In the genomic region with DNA sequence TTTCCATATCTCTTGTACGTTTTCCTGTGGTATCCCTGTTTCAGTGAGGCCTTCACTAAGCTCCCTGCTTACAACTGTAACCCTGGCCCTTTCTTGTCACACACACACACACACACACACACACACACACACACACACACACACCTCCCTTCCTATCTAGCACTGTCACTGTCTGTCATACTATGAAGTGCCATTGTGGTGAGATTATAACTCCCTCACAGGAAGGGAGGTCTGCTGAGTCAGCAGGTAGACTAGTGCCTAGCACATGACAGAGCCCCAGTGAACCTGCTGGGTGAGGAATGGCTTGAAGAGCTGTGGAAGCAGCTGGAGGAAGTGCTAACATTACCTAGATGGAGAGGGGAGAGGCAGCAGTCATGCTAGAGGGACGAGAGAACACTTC, we compare ENCODE assay signal across 8 mouse cellular contexts. TPM values are rescaled to one million over a fixed set of nuclear protein-coding genes. Genes with fewer than 3 reads are reported as not detected.
A peak's percentile ranks its signal among the peaks of the same experiment; 100 is the strongest.
DNase-seq lines count a peak whose midpoint lies in the region; ATAC-seq lines count a peak whose summit lies in the region.

No protein-coding gene starts in this region.

- H3K4me3 ChIP-seq in heart, embryonic 14.5 days (ENCODE audit: control insufficient read depth in 1 of 2, insufficient read depth in 1 of 2, low read depth in 1 of 2, low read length in 2 of 2): no peak overlapping the region
- H3K4me3 ChIP-seq in embryonic facial prominence, embryonic 14.5 days (ENCODE audit: low read depth, low read length): no peak overlapping the region

- no peak overlapping the region for H3K9ac ChIP-seq in heart, embryonic 14.5 days (ENCODE audit: low read length)
- no peak overlapping the region for H3K9ac ChIP-seq in embryonic facial prominence, embryonic 14.5 days (ENCODE audit: low read depth, low read length)

- no peaks in the 10 kb centered on the region for H3K36me3 ChIP-seq in heart, embryonic 14.5 days (ENCODE audit: control insufficient read depth, insufficient read depth, low read length)
- H3K36me3 ChIP-seq in embryonic facial prominence, embryonic 14.5 days (ENCODE audit: control insufficient read depth, insufficient read depth, low read length): no peaks in the 10 kb centered on the region

- no peak for DNase-seq in heart, postnatal 4 days
- peak; percentile 94 for DNase-seq in 416B (ENCODE audit: low read depth)
- peak; percentile 45 for DNase-seq in embryonic facial prominence, embryonic 14.5 days (ENCODE audit: low spot score)
- DNase-seq in frontal cortex, postnatal 14 days (ENCODE audit: low spot score in 2 of 2): no peak
- no peak for DNase-seq in right cerebral cortex, adult 18-20 months
- no peak for DNase-seq in cerebellum, postnatal 25 days

- no peak overlapping the region for H3K4me2 ChIP-seq in heart, embryonic 14.5 days (ENCODE audit: low read length)
- H3K4me2 ChIP-seq in embryonic facial prominence, embryonic 14.5 days (ENCODE audit: low read depth, low read length): no peak overlapping the region

- peaks cover 0 to 2% of the 10 kb centered on the region in 2 experiments; a peak in 2 of 4 replicates for H3K4me1 ChIP-seq in heart, embryonic 14.5 days (ENCODE audit: control insufficient read depth in 2 of 2, insufficient read depth in 2 of 2, low read length in 2 of 2)
- no peaks in the 10 kb centered on the region for H3K4me1 ChIP-seq in embryonic facial prominence, embryonic 14.5 days (ENCODE audit: control insufficient read depth, insufficient read depth, low read length)

- no peaks in the 10 kb centered on the region for H3K9me3 ChIP-seq in heart, embryonic 14.5 days (ENCODE audit: control insufficient read depth, low read length)
- H3K9me3 ChIP-seq in embryonic facial prominence, embryonic 14.5 days (ENCODE audit: control insufficient read depth, low read length): no peaks in the 10 kb centered on the region

- 23% methylated on average over 2 of the region's 2 CpGs for WGBS in heart, embryonic 14.5 days
- 37% methylated on average over 2 of the region's 2 CpGs for WGBS in embryonic facial prominence, embryonic 14.5 days

- H3K27ac ChIP-seq in heart, embryonic 14.5 days (replicated peaks in 1 of 2; ENCODE audit: control insufficient read depth in 1 of 2, insufficient read depth in 1 of 2, low read depth in 2 of 2, low read length in 2 of 2): no peak overlapping the region
- H3K27ac ChIP-seq in embryonic facial prominence, embryonic 14.5 days (replicated peaks; ENCODE audit: low read depth, low read length): no peak overlapping the region

- H3K27me3 ChIP-seq in heart, embryonic 14.5 days (ENCODE audit: control insufficient read depth, insufficient read depth, low read length): no peaks in the 10 kb centered on the region
- H3K27me3 ChIP-seq in embryonic facial prominence, embryonic 14.5 days (replicated peaks; ENCODE audit: control insufficient read depth, insufficient read depth, low read length): no peaks in the 10 kb centered on the region

- ATAC-seq in heart, embryonic 14.5 days (ENCODE audit: insufficient number of reproducible peaks, insufficient read depth, low FRiP score, low read depth): peak; percentile 62; the same call in 1 of the 2 replicates
- peak; percentile 50 for ATAC-seq in embryonic facial prominence, embryonic 14.5 days (ENCODE audit: low read depth)
- ATAC-seq in megakaryocyte-erythroid progenitor cell, adult 5-6 weeks (replicated peaks; ENCODE audit: low FRiP score, low TSS enrichment, poor library complexity, severe bottlenecking): peak; percentile 93

RNA-seq across cellular contexts. Expression of a gene that starts 9.3 kb away (rescaled TPM):
- 18.9 and 20.5 TPM in 2 replicates for polyA plus RNA-seq in heart, embryonic 14.5 days (2014; fragmentation: Nextera tagmentation; extraction: Ambion mirVana)
- 10 to 100 TPM; 15.0 to 16.5 TPM for total RNA-seq in heart, postnatal 4 days (2021)
- polyA plus RNA-seq in embryonic facial prominence, embryonic 14.5 days (2014; fragmentation: Nextera tagmentation; extraction: Ambion mirVana): 4.1 and 4.3 TPM in 2 replicates
- total RNA-seq in megakaryocyte-erythroid progenitor cell, adult 5-6 weeks (2014; fragmentation: Nextera tagmentation): 0.40 and 0.55 TPM in 2 replicates
- 0.75 and 1.3 TPM in 2 replicates for total RNA-seq in megakaryocyte-erythroid progenitor cell, adult 5-6 weeks (2017)

Comparison
In these comparisons a context has a peak if more than half of its experiments do, and no peak if none do; other contexts are left out.
1. DNase-seq: peak in 416B (single experiment) and embryonic facial prominence, embryonic 14.5 days (single experiment); none in heart, postnatal 4 days (single experiment), frontal cortex, postnatal 14 days (0 of 2), right cerebral cortex, adult 18-20 months (single experiment) and cerebellum, postnatal 25 days (0 of 2).
2. RNA of a gene that starts 9.3 kb away (total RNA-seq): 15.0 to 16.5 TPM in heart, postnatal 4 days; 0.40 to 1.3 TPM in megakaryocyte-erythroid progenitor cell, adult 5-6 weeks; every median in the first group is over 4 times any median in the second.
3. Peak in every context shown above with its lines, with median percentiles within 50 percentile points of each other: ATAC-seq.